Mouse (Mus musculus): ENCODE results near the gene Ptn. TPM values are rescaled to one million over a fixed set of nuclear protein-coding genes. Genes with fewer than 3 reads are reported as not detected.
A peak's percentile ranks its signal among the peaks of the same experiment; 100 is the strongest.

Ptn gene
- polyA plus RNA-seq, 1 experiment = 456 TPM

DNA sequence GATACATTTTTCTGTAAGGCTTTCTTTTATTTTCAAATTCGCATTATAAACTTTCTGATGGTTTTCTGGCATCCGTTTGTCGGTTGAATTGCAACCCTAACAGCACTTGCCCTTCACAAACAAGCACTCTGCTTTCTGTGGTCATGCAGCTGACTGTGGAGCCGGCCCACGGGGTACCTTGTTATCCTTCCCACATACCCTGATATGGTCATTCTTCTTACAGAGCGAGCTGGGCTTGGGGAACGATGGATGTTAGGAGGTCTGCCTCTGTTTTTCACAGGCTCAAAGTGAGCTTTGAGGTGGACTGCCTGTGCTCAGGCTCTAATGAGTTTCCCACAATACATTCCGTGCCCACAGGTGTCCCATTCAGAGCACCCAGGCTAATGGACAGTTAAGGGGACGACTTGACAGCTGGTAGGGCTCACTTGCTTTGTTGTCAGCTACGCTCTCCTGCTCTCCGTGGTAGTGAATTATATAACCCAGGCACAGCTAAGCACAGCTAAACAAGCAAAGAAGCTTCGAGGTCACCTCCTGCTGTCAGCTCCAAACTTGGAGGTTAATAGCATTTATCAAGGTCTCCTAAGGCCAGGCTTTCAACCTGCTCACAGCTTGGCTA, 21.3 kb downstream of the Ptn start:
- TF ChIP-seq CTCF (IDR thresholded peaks at IDR 0.05; ENCODE audit: borderline replicate concordance, extremely low read depth, insufficient read depth, insufficient read length) (no peak), POLR2A (IDR thresholded peaks at IDR 0.05; ENCODE audit: borderline replicate concordance, extremely low read depth, insufficient read depth, insufficient read length, poor library complexity, severe bottlenecking) (no peak)
- peak; percentile 87 for DNase-seq (ENCODE audit: low read depth)

DNA sequence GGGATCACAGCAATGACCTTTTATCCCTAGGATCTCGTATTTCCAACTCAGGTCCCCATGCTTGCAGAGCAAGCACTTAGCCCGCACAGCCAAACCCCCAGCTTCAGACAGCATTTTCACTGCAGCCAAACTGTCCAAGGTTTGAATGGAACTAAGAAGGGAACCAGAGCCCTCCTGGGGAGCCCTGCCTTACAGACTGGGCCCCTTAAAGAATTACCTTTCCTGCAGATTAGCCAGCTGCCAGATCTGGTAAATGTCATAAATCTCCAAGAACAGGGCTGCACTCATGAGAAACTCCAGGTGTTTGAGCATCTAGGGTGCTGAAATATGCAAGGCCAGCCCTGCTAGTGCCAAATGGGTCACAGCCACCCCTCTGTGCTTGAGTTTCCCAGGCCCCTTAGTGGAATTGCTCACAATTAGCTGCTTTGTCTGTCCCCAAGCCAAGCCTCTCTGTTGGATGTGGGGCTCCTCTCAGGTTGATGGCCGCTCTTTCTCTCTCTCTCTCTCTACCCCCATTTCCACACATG, 25.3 kb downstream of the Ptn start:
- DNase-seq (ENCODE audit: low read depth) = peak; percentile 87
- no peak for TF ChIP-seq CTCF (IDR thresholded peaks at IDR 0.05; ENCODE audit: borderline replicate concordance, extremely low read depth, insufficient read depth, insufficient read length)
- no peak for TF ChIP-seq POLR2A (IDR thresholded peaks at IDR 0.05; ENCODE audit: borderline replicate concordance, extremely low read depth, insufficient read depth, insufficient read length, poor library complexity, severe bottlenecking)

DNA sequence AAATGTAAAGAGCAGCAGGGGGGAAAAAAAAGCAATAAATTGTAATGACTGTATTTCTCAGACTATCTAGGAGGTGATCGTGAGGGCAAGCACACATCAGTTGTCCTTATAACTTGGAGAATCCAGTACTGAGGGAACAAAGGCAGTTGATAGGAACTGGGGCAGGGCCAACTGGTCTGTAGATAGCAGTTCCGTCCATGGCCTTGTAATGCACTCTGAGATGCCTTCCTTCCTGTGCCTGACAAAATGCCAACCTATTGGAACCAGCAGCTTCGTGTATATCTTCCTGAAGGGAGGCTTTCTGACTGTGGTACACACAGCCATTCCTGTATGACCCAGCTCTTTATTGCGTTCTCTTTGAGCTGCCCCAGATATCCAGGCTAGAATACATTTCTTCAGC, 27.5 kb downstream of the Ptn start:
- no peak for TF ChIP-seq CTCF (IDR thresholded peaks at IDR 0.05; ENCODE audit: borderline replicate concordance, extremely low read depth, insufficient read depth, insufficient read length)
- no peak for TF ChIP-seq POLR2A (IDR thresholded peaks at IDR 0.05; ENCODE audit: borderline replicate concordance, extremely low read depth, insufficient read depth, insufficient read length, poor library complexity, severe bottlenecking)
- no peak for DNase-seq (ENCODE audit: low read depth)

DNA sequence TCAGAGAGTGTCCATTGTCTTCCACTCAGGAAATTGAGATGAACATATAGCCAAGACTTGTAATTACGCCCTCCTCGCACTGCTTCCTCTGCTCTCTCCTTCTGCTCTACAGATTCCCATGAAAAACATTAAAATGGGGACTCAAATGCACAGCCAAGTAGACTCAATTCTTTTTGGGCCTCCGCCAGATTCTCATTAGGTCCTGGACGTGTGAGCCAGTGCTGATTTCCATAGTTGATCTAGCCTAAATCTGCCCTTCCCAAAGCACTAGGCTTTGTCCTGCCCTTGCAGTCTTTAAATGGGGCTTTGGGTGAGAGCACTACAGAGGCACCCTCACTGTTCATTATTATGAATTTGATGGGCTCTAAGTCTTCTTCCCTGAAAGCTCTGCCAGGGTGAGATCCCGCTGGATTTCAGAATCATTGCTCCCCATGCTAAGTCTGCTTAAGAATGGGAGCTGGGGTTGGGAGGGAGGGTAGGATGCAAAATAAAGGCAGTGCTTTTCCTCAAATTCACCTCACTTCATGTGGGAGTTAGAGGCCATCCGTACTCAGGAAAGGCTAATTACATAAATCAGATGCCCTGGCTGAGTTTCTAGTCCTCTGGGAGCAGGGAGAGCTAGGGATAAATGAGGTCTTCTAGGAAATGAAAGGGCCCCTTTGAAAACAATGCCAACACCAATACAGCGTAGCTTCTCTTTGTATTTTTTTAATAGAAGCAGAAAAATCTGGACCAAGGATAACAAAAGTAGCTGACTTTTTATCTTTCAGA, 32.3 kb downstream of the Ptn start:
- DNase-seq (ENCODE audit: low read depth) = peak; percentile 97

DNA sequence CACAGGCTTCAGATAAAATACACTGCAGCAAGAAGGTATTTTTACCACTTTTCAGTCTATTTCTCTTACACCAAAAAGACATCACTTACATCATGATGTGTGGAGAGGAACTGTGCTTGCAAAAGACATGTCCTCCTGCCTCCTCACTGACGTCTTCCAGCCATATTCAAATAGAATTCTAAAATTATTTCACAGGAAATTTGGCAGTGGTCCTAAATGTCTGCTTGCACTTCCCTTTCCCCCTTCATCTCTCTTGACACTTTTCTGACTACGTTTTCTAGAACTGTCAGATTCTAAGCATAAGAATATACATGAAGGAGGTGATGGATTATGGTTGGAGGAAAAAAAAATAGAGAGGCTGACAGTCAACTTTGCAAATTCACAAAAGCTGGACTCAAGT, 33.0 kb downstream of the Ptn start:
- TF ChIP-seq CTCF (IDR thresholded peaks at IDR 0.05; ENCODE audit: borderline replicate concordance, extremely low read depth, insufficient read depth, insufficient read length) = no peak
- TF ChIP-seq POLR2A (IDR thresholded peaks at IDR 0.05; ENCODE audit: borderline replicate concordance, extremely low read depth, insufficient read depth, insufficient read length, poor library complexity, severe bottlenecking) = no peak
- peak; percentile 83 for DNase-seq (ENCODE audit: low read depth)

More for the DNA sequence above, 32.3 kb downstream of the Ptn start:
- TF ChIP-seq CTCF (IDR thresholded peaks at IDR 0.05; ENCODE audit: borderline replicate concordance, extremely low read depth, insufficient read depth, insufficient read length) = no peak
- no peak for TF ChIP-seq POLR2A (IDR thresholded peaks at IDR 0.05; ENCODE audit: borderline replicate concordance, extremely low read depth, insufficient read depth, insufficient read length, poor library complexity, severe bottlenecking)

DNA sequence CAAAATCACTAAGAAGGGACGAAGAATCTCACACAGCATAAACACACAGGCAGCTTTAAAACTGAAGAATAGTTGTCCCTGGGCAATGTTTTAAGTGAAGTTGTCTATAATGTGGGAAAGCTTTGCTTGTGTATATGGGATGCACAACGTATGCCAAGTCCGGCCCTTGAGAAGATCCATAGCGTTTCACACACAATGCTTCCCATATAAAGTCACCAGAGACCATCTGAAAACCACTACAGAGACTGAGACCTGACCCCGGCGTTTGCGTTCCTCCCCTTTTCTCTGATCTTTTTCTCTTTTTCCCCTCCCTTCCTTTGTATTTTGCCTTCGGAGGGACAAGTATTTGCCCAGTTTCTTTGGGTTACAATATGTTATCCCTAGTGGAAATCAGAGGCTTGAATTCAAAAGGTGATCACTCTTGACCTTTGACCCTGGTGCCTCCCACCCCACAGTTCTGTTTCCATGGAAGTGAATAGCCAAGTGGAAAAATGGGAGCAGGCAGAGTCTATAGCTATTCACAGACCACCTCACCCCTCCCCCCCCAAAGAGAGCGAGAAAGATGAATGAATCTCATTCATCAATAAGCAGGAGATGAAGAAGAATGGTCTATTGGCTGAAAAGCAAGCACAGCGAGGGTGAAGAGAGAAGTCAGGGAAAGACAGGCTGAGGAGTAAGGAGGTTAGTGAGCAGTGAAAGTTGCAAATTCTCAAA, 34.2 kb downstream of the Ptn start:
- TF ChIP-seq POLR2A (IDR thresholded peaks at IDR 0.05; ENCODE audit: borderline replicate concordance, extremely low read depth, insufficient read depth, insufficient read length, poor library complexity, severe bottlenecking) (no peak), CTCF (IDR thresholded peaks at IDR 0.05; ENCODE audit: borderline replicate concordance, extremely low read depth, insufficient read depth, insufficient read length) (no peak)
- peak; percentile 79 for DNase-seq (ENCODE audit: low read depth)

DNA sequence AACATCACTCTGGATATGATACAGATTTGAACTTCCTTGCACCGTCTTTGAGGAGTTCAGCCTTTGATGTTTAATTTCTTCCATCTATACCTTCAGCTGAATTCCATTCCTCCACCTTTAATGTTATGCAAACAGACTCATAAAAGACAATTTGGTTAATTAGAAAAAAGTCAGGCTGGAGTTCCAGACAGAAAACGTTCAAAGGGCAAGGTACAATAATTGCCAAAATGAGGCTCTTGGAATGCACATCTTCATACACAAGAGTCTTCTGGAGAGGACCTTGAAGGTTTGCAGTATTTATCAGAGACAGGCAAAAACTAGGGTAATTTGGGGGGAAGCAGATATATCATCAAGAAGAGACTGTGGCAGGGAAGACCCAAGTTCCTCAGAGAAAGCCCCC, 37.5 kb downstream of the Ptn start:
- TF ChIP-seq POLR2A (IDR thresholded peaks at IDR 0.05; ENCODE audit: borderline replicate concordance, extremely low read depth, insufficient read depth, insufficient read length, poor library complexity, severe bottlenecking) = no peak
- TF ChIP-seq CTCF (IDR thresholded peaks at IDR 0.05; ENCODE audit: borderline replicate concordance, extremely low read depth, insufficient read depth, insufficient read length) = no peak
- DNase-seq (ENCODE audit: low read depth) = no peak

DNA sequence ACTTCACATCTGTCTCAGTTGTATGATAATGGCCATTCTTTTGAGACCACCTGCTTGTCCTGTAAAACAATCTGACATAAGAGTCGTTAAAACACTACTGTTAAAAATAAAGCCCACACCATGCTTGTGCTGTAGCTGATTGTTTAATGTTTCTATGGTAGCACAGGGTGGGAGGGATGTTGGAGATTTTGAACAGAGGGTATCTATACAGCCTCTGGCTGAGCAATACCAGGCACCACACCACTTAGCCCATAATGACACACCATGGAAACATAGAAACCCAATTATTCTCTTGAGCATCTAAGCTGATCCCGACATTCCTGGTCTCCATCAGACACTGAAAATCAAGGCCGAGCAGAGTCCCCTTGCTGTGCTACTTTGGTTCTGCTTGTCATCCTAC, 41.0 kb downstream of the Ptn start:
- TF ChIP-seq CTCF (IDR thresholded peaks at IDR 0.05; ENCODE audit: borderline replicate concordance, extremely low read depth, insufficient read depth, insufficient read length) (no peak), POLR2A (IDR thresholded peaks at IDR 0.05; ENCODE audit: borderline replicate concordance, extremely low read depth, insufficient read depth, insufficient read length, poor library complexity, severe bottlenecking) (no peak)
- no peak for DNase-seq (ENCODE audit: low read depth)

DNA sequence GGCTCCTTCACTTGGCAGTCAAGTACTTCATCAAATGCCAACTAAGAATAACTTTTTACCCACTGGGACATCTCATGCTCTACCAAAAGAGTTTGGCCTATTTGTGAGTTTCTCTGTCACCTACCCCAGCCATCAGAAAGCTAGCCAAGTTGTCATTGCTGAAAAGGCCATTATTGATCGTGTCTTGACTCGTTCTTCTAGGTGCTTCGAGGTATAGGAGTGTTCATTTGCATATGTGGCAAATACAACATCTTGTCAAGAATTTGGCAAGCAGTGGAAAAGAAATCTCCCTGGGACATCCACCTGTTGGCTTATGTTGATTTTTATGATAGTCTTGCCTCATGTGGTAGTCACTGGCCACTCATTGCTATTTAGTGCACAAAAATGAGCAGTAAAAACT, 43.1 kb downstream of the Ptn start:
- TF ChIP-seq POLR2A (IDR thresholded peaks at IDR 0.05; ENCODE audit: borderline replicate concordance, extremely low read depth, insufficient read depth, insufficient read length, poor library complexity, severe bottlenecking) = no peak
- TF ChIP-seq CTCF (IDR thresholded peaks at IDR 0.05; ENCODE audit: borderline replicate concordance, extremely low read depth, insufficient read depth, insufficient read length) = no peak
- DNase-seq (ENCODE audit: low read depth) = no peak

DNA sequence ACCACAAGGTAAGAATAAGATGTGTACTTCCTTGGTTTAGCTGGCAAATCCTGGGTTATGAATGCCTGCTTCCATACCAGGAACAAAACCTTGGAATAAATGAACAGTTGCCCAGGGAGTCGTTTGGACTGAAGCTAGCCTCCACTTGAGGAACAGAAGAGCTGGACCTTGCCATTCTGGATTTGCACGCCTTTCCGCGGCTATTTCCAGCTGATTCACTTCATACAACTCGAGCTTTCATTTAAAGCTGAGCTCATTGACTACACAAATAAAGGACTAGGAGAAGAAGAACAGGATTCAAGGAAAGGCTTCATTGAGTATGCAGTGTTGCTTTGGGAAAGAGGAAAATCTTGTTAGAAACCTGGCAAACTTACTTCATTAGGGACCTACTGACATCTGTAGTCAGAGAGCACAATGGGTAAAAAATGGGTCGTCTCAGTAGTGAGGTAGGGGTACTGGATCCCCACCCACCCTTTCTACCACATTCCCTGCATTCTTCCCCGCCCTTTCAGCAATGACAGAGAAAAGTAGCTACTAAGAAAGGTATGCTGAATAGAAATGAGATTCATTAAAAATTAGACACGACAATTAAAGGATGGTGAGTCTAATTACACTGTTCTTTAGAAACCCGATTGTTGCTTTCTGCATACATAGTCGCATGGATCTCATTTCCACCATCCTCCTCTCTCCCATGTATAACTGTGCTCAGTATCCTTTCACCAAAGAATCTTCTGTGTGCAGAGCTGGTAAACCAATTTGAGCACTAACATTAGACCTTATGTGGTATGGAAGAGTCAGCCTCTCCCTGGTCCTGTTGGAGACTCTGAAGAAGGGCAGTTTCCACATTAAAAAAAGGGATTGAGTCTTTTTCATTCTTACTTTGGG, 54.8 kb downstream of the Ptn start:
- DNase-seq (ENCODE audit: low read depth) = peak; percentile 93

More for the DNA sequence above, 54.8 kb downstream of the Ptn start:
- no peak for TF ChIP-seq POLR2A (IDR thresholded peaks at IDR 0.05; ENCODE audit: borderline replicate concordance, extremely low read depth, insufficient read depth, insufficient read length, poor library complexity, severe bottlenecking)
- no peak for TF ChIP-seq CTCF (IDR thresholded peaks at IDR 0.05; ENCODE audit: borderline replicate concordance, extremely low read depth, insufficient read depth, insufficient read length)

Measured in brain, embryonic 14.5 days (tissue).